Mouse (Mus musculus): Measurements from ENCODE around the gene Ceacam1. TPM values are rescaled to one million over a fixed set of nuclear protein-coding genes. Genes with fewer than 3 reads are reported as not detected.

The Ceacam1 gene
- polyA plus RNA-seq, 1 experiment from 2014 or later = 0.85 TPM

DNA sequence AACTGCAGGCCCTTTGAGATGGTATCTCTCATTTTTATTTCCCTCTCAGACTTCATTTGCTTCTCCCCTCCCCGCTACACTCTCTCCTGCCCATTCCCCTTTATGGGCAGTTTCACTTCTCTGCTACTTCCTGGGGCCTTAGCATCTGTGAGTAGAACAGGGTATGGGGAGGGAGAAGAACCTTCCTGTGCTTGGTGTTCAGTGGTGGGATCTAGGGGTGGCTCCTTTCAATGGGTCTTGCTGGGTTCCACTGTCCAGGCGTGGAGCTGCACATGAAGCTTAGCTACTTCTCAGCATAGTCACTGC, 41.9 kb downstream of the Ceacam1 start:
- Histone ChIP-seq H3K4me1 (ENCODE audit: control insufficient read depth, insufficient read depth, low read length) (no peaks in the 10 kb centered on the region), H3K9ac (ENCODE audit: low read length) (no peak overlapping the region), H3K9me3 (ENCODE audit: control insufficient read depth, low read length) (no peaks in the 10 kb centered on the region), H3K36me3 (ENCODE audit: control insufficient read depth, insufficient read depth, low read length) (no peaks in the 10 kb centered on the region), H3K4me2 (ENCODE audit: low read depth, severe bottlenecking) (no peak overlapping the region), H3K27me3 (ENCODE audit: control insufficient read depth, insufficient read depth, low read length) (no peaks in the 10 kb centered on the region), H3K27ac (replicated peaks; ENCODE audit: low read depth, low read length) (no peak overlapping the region), H3K4me3 (ENCODE audit: low read depth, low read length) (no peak overlapping the region)
- WGBS = 70% methylated on average over 2 of the region's 2 CpGs
- ATAC-seq (ENCODE audit: insufficient number of reproducible peaks, low FRiP score, low TSS enrichment, low read depth) = no peak
- no peak for DNase-seq (ENCODE audit: low spot score)

DNA sequence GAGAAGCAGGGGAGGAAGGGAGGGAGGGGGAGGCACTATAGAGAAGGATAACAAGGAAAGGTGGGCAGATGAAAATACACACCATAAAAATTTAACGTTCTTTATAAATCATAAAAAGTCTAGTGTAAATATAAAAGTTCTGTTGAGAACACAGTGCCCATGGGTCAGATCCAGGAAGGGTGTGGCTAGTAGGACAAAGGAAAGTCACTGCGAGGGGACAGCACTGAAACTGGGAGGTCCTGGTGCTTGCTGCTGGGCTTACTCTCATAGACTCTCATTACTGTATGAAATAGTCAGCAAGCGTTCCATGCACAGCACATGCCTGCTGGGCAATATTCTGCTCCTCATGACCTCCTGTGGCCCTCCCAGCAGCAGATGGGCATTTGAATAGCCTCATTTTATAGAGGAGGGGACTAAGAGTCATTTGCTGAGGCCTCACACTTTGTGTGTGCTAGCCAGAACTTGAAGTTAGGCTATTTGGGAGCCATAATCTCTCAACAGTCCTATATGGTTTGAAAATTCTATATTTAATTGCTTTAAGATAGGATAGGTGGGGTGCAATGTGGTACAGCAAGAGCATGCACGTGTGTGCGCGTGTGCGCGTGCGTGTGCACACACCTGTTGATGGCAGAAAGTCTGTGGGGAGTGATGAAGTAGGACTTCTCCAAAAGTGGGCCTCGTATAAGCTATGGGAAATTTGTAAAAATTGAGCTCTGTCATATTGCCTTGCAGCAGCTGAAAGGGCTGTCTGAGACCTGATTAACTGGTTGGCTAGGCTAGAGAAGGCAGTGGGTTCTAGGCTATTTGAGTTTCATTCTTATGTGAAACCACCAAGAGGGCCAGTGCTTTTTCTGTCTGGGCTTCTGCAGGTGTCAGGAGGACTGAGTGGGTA, 42.5 kb downstream of the Ceacam1 start:
- DNase-seq (ENCODE audit: low spot score) = no peak
- H3K36me3 ChIP-seq (ENCODE audit: control insufficient read depth, insufficient read depth, low read length) = no peaks in the 10 kb centered on the region
- H3K4me3 ChIP-seq (ENCODE audit: low read depth, low read length) = no peak overlapping the region
- no peaks in the 10 kb centered on the region for H3K9me3 ChIP-seq (ENCODE audit: control insufficient read depth, low read length)
- H3K27me3 ChIP-seq (ENCODE audit: control insufficient read depth, insufficient read depth, low read length) = no peaks in the 10 kb centered on the region
- no peaks in the 10 kb centered on the region for H3K4me1 ChIP-seq (ENCODE audit: control insufficient read depth, insufficient read depth, low read length)
- H3K9ac ChIP-seq (ENCODE audit: low read length) = no peak overlapping the region
- ATAC-seq (ENCODE audit: insufficient number of reproducible peaks, low FRiP score, low TSS enrichment, low read depth) = no peak
- 91% methylated on average over 10 of the region's 10 CpGs for WGBS
- no peak overlapping the region for H3K27ac ChIP-seq (replicated peaks; ENCODE audit: low read depth, low read length)
- no peak overlapping the region for H3K4me2 ChIP-seq (ENCODE audit: low read depth, severe bottlenecking)

DNA sequence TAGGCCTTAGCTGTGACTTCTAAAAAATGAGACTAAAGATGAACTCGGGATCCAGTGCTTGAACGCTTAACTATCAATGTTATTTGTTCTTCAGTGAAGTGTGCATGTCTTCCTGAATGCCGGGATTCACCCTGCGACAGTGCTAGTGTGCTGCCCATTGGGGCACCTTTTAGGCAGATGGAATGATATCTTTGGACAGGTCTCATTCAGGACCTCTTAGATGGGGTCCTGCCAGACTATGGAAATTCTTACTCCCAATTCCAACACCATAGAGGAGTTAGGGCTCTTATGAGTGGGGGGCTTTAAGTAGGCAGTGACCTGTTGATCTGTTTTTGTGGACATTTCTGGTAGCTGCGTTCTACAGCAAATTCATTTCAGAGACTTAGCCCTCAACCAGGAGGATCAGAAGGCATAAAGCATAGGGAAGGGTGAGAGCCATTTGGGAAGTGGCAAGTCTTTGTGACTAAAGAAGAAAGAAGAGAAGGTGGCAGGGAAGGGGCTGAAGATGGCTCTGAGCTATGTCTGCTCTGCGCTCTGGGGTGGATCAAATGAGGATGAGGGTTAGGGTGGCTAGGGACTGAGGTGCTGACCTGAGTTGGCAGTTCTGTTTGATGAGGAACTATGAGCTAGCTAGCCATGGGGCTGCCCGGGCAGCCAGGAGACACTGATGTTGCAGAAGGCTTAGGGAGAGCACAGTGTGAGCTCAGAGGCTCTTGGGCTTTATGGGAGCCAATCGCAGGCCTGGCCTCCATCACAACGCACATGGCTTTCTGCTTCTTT, 43.4 kb downstream of the Ceacam1 start:
- H3K27me3 ChIP-seq (ENCODE audit: control insufficient read depth, insufficient read depth, low read length) = no peaks in the 10 kb centered on the region
- no peaks in the 10 kb centered on the region for H3K36me3 ChIP-seq (ENCODE audit: control insufficient read depth, insufficient read depth, low read length)
- no peaks in the 10 kb centered on the region for H3K9me3 ChIP-seq (ENCODE audit: control insufficient read depth, low read length)
- 89% methylated on average over 9 of the region's 9 CpGs for WGBS
- ATAC-seq (ENCODE audit: insufficient number of reproducible peaks, low FRiP score, low TSS enrichment, low read depth) (no peak), DNase-seq (ENCODE audit: low spot score) (no peak)
- H3K27ac ChIP-seq (replicated peaks; ENCODE audit: low read depth, low read length) = no peak overlapping the region
- no peak overlapping the region for H3K4me2 ChIP-seq (ENCODE audit: low read depth, severe bottlenecking)
- H3K4me3 ChIP-seq (ENCODE audit: low read depth, low read length) = no peak overlapping the region
- no peak overlapping the region for H3K9ac ChIP-seq (ENCODE audit: low read length)
- no peaks in the 10 kb centered on the region for H3K4me1 ChIP-seq (ENCODE audit: control insufficient read depth, insufficient read depth, low read length)

DNA sequence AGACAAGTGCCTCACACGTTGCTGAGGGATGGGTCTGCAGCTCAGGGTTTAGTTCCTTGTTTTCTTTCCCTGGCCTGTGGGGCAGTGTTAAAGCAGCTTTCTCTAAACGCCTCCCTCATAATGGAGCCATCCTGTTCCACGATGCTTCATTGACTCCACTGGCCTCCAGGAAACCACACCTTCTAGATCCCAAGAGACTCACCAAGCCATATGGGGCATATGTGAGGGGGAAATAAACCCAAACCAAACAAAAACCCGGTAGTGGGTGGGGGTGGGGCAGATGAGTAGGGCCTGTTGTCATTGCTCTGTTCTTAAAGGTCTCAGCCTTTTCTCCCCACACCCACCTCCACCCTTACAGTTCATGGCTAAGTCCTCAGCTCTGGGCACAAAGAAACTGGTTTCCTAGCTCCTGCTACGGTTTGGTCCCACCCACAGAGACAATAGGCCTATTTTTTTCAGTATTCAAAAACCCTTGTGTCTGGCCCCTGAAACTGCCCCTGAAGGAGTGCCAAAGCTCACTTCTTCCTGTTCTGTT, 44.3 kb downstream of the Ceacam1 start:
- Histone ChIP-seq H3K36me3 (ENCODE audit: control insufficient read depth, insufficient read depth, low read length) (no peaks in the 10 kb centered on the region), H3K4me1 (ENCODE audit: control insufficient read depth, insufficient read depth, low read length) (no peaks in the 10 kb centered on the region), H3K4me3 (ENCODE audit: low read depth, low read length) (no peak overlapping the region), H3K4me2 (ENCODE audit: low read depth, severe bottlenecking) (no peak overlapping the region), H3K9ac (ENCODE audit: low read length) (no peak overlapping the region), H3K27ac (replicated peaks; ENCODE audit: low read depth, low read length) (no peak overlapping the region), H3K27me3 (ENCODE audit: control insufficient read depth, insufficient read depth, low read length) (no peaks in the 10 kb centered on the region), H3K9me3 (ENCODE audit: control insufficient read depth, low read length) (no peaks in the 10 kb centered on the region)
- no peak for DNase-seq (ENCODE audit: low spot score)
- 21% methylated on average over 5 of the region's 5 CpGs for WGBS
- no peak for ATAC-seq (ENCODE audit: insufficient number of reproducible peaks, low FRiP score, low TSS enrichment, low read depth)

DNA sequence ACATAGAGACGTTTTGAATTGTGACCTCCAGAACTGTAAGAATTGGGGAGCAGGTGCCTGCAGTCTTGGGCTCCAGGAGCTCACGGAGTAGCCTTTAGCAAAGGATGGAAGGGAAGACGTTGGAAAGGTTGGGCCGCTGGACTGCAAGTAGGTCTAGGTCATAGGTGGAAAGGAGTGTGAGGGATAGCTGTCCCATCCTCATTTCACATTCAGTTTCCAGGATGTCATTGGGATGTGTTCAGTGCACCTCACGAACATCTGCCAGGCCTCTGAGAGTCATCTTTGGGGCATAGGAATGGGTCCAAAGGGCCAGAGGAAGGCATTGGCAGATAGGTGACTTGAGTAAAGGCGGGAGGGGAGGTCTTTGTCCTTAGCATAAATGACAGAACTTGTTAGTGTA, 45.0 kb downstream of the Ceacam1 start:
- H3K27me3 ChIP-seq (ENCODE audit: control insufficient read depth, insufficient read depth, low read length) = no peaks in the 10 kb centered on the region
- no peak overlapping the region for H3K27ac ChIP-seq (replicated peaks; ENCODE audit: low read depth, low read length)
- no peak overlapping the region for H3K4me3 ChIP-seq (ENCODE audit: low read depth, low read length)
- no peak for DNase-seq (ENCODE audit: low spot score)
- WGBS = 87% methylated on average over 6 of the region's 6 CpGs
- H3K9me3 ChIP-seq (ENCODE audit: control insufficient read depth, low read length) = no peaks in the 10 kb centered on the region
- no peak overlapping the region for H3K4me2 ChIP-seq (ENCODE audit: low read depth, severe bottlenecking)
- no peak for ATAC-seq (ENCODE audit: insufficient number of reproducible peaks, low FRiP score, low TSS enrichment, low read depth)
- no peaks in the 10 kb centered on the region for H3K36me3 ChIP-seq (ENCODE audit: control insufficient read depth, insufficient read depth, low read length)
- H3K4me1 ChIP-seq (ENCODE audit: control insufficient read depth, insufficient read depth, low read length) = no peaks in the 10 kb centered on the region
- H3K9ac ChIP-seq (ENCODE audit: low read length) = no peak overlapping the region

DNA sequence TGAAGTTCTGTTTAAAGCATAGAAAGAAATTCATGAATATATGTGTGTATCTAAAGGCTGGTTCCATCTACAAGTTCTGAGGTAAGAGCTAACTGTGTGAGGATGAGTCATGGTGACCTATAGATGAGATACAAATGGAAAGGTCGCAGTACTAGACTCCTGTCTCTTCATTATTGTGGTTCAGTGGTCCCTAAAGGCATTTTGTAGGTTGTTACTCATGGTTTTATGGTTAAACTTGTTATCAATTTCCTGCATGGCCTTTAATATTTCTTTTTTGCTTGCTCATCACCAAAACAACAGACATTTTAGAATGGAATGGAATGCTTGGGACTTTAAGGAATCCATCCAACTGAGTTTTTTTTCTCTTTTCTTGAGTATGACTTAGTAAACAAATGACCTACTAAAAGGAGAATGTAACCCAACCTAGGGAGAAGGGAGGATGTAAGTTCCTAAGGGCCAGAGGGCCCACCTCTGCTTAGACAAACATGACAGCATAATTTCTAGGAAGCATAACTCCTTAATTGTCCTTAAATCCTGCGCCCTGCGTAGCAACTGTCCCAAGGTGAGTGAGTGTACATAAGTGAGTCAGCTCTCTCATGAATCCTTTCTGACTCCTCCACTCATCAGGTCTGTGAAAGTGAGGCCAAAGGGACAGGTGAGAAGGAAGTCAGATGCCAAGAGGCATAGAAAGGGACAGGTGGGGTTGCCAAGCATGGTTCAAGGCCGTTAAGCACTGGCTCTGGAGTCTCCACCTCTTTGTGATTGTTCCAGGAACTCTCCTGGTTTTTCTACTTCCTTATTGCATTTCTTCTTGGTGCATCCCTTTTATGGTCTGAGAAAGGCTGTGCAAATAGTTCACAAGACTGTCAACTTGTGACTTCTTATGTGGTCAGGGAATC, 47.3 kb downstream of the Ceacam1 start:
- Histone ChIP-seq H3K4me2 (ENCODE audit: low read depth, severe bottlenecking) (no peak overlapping the region), H3K36me3 (ENCODE audit: control insufficient read depth, insufficient read depth, low read length) (no peaks in the 10 kb centered on the region), H3K4me1 (ENCODE audit: control insufficient read depth, insufficient read depth, low read length) (no peaks in the 10 kb centered on the region), H3K27ac (replicated peaks; ENCODE audit: low read depth, low read length) (no peak overlapping the region), H3K9me3 (ENCODE audit: control insufficient read depth, low read length) (no peaks in the 10 kb centered on the region), H3K27me3 (ENCODE audit: control insufficient read depth, insufficient read depth, low read length) (no peaks in the 10 kb centered on the region), H3K4me3 (ENCODE audit: low read depth, low read length) (no peak overlapping the region), H3K9ac (ENCODE audit: low read length) (no peak overlapping the region)
- WGBS = 86% methylated on average over 4 of the region's 4 CpGs
- DNase-seq (ENCODE audit: low spot score) (no peak), ATAC-seq (ENCODE audit: insufficient number of reproducible peaks, low FRiP score, low TSS enrichment, low read depth) (no peak)

DNA sequence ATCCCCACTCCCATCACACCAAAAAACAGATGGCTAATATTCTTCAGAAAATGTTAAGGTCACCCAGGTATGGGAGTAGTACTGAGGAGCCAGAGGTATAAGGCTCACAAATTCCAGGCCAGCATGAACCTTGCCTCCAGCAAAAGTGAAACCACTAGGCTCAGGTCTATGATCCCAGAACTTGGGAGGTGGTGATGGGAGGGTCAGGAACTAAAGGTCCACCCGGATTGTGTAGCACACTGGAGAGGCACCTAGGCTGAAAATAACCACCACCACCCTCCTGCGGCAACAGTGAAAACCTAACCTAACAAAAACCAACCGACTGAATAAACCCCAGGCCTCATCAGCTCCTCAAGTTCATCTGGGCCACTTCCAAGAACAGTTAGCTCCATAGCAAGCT, 49.1 kb downstream of the Ceacam1 start:
- Histone ChIP-seq H3K27me3 (ENCODE audit: control insufficient read depth, insufficient read depth, low read length) (no peaks in the 10 kb centered on the region), H3K9me3 (ENCODE audit: control insufficient read depth, low read length) (no peaks in the 10 kb centered on the region), H3K27ac (replicated peaks; ENCODE audit: low read depth, low read length) (no peak overlapping the region), H3K9ac (ENCODE audit: low read length) (no peak overlapping the region), H3K4me3 (ENCODE audit: low read depth, low read length) (no peak overlapping the region), H3K4me1 (ENCODE audit: control insufficient read depth, insufficient read depth, low read length) (no peaks in the 10 kb centered on the region), H3K36me3 (ENCODE audit: control insufficient read depth, insufficient read depth, low read length) (no peaks in the 10 kb centered on the region), H3K4me2 (ENCODE audit: low read depth, severe bottlenecking) (no peak overlapping the region)
- 94% methylated on average over 3 of the region's 3 CpGs for WGBS
- ATAC-seq (ENCODE audit: insufficient number of reproducible peaks, low FRiP score, low TSS enrichment, low read depth) = no peak
- no peak for DNase-seq (ENCODE audit: low spot score)

DNA sequence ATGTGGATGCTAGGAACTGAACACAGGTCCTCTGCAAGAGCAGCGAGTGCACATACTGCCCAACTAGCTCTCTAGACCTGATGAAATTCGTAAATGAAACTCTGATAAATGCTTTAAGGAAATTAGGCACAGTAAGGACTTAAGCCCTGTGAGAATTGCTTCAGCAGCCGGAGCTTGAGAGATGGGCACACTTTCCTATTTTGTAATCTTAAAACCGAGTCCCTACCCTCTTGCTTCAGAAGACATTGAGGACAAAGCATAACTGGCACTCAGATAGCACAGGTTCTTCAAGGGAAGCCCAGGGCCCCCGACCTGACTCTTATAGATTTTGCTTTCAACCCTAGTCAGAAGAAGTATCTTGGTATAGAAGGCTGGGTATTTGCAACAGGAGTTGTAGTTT, 50.3 kb downstream of the Ceacam1 start:
- ATAC-seq (ENCODE audit: insufficient number of reproducible peaks, low FRiP score, low TSS enrichment, low read depth) = no peak
- DNase-seq (ENCODE audit: low spot score) = no peak
- Histone ChIP-seq H3K9me3 (ENCODE audit: control insufficient read depth, low read length) (no peaks in the 10 kb centered on the region), H3K27ac (replicated peaks; ENCODE audit: low read depth, low read length) (no peak overlapping the region), H3K36me3 (ENCODE audit: control insufficient read depth, insufficient read depth, low read length) (no peaks in the 10 kb centered on the region), H3K4me3 (ENCODE audit: low read depth, low read length) (no peak overlapping the region), H3K4me2 (ENCODE audit: low read depth, severe bottlenecking) (no peak overlapping the region), H3K4me1 (ENCODE audit: control insufficient read depth, insufficient read depth, low read length) (no peaks in the 10 kb centered on the region), H3K9ac (ENCODE audit: low read length) (no peak overlapping the region), H3K27me3 (ENCODE audit: control insufficient read depth, insufficient read depth, low read length) (no peaks in the 10 kb centered on the region; the same call in 1 of the 2 replicates)
- WGBS = 84% methylated on average over 5 of the region's 5 CpGs
